Mouse (Mus musculus) C2C12 (cell line): ENCODE results near the gene Lrp3. TPM values are rescaled to one million over a fixed set of nuclear protein-coding genes. Genes with fewer than 3 reads are reported as not detected.

Experiments
- H3K27me3 ChIP-seq: one replicate; pipeline ENCODE4 v1.6.1; 2011; ENCODE audit not compliant: control insufficient read depth, insufficient read depth, insufficient read length
- H3K36me3 ChIP-seq: one replicate; pipeline ENCODE4 v1.6.1; 2011; ENCODE audit not compliant: control insufficient read depth, insufficient read depth
- H3K4me3 ChIP-seq: one replicate; pipeline ENCODE4 v1.5.1; 2011; ENCODE audit warnings: mild to moderate bottlenecking, control low read depth; ENCODE audit not compliant: poor library complexity, insufficient read depth, severe bottlenecking
- H3K79me2 ChIP-seq: one replicate; pipeline ENCODE4 v1.6.1; 2011; ENCODE audit not compliant: control insufficient read depth, insufficient read depth
- H3K79me3 ChIP-seq: one replicate; pipeline ENCODE4 v1.6.1; 2011; ENCODE audit warnings: low read depth, control low read depth
- H3ac ChIP-seq: one replicate; pipeline ENCODE3; 2011; ENCODE audit warnings: low read depth; ENCODE audit not compliant: control insufficient read depth, insufficient read length
- CEBPB ChIP-seq: IDR thresholded peaks from one replicate; pipeline ENCODE4 v1.6.1; 2011; ENCODE audit warnings: low read depth, mild to moderate bottlenecking, control low read depth, moderate library complexity
- CTCF ChIP-seq: IDR thresholded peaks from one replicate; pipeline ENCODE4 v1.5.1; 2011; ENCODE audit not compliant: control insufficient read depth, insufficient read depth, insufficient read length
- FOSL1 ChIP-seq: IDR thresholded peaks from one replicate; pipeline ENCODE4 v1.8.0; 2011; ENCODE audit warnings: mild to moderate bottlenecking, low read length; ENCODE audit not compliant: poor library complexity, insufficient read depth, severe bottlenecking
- MAX ChIP-seq: IDR thresholded peaks from one replicate; pipeline ENCODE4 v1.6.1; 2011; ENCODE audit warnings: mild to moderate bottlenecking, control low read depth
- MYOD1 ChIP-seq: IDR thresholded peaks from one replicate; pipeline ENCODE4 v1.6.1; 2011; ENCODE audit warnings: low read depth; ENCODE audit not compliant: control insufficient read depth, insufficient read length
- MYOG ChIP-seq: IDR thresholded peaks from one replicate; pipeline ENCODE4 v1.6.1; 2011; ENCODE audit not compliant: control insufficient read depth, insufficient read length; ENCODE audit errors: extremely low read depth
- USF1 ChIP-seq: IDR thresholded peaks from one replicate; pipeline ENCODE4 v1.6.1; 2011; ENCODE audit warnings: low read depth, mild to moderate bottlenecking, control low read depth, moderate library complexity
- polyA plus RNA-seq: library from polyadenylated mRNA; unstranded; fragments of >200 nt; fragmentation: generic; extraction: Trizol; gene quantifications from one replicate; pipeline ENCODE4 v1.2.1, GENCODE M21; 2012; ENCODE audit warnings: missing spikeins

Lrp3 gene
- polyA plus RNA-seq, 1 experiment, result 0.06 TPM

- no peak overlapping the region for H3ac ChIP-seq
- H3K79me3 ChIP-seq, result no peaks in the 10 kb centered on the region
- H3K4me3 ChIP-seq, result no peak overlapping the region
- no peaks in the 10 kb centered on the region for H3K79me2 ChIP-seq
- TF ChIP-seq CTCF (no peak), MAX (no peak), FOSL1 (no peak), USF1 (no peak), CEBPB (no peak), MYOD1 (no peak), MYOG (no peak)
- no peaks in the 10 kb centered on the region for H3K27me3 ChIP-seq
- H3K36me3 ChIP-seq, result no peaks in the 10 kb centered on the region
Measured at GRCm38 (mm10) chr7:35154449-35154848, 60.8 kb downstream of the Lrp3 start.

GRCm38 (mm10) chr7:35150860-35151259, 64.4 kb downstream of the Lrp3 start:
- H3K4me3 ChIP-seq, result no peak overlapping the region
- H3K36me3 ChIP-seq, result no peaks in the 10 kb centered on the region
- no peak for TF ChIP-seq FOSL1
- no peak for TF ChIP-seq MYOD1
- TF ChIP-seq MAX, result no peak
- no peak for TF ChIP-seq MYOG
- no peak for TF ChIP-seq USF1
- TF ChIP-seq CTCF, result no peak
- no peak for TF ChIP-seq CEBPB
- no peaks in the 10 kb centered on the region for H3K27me3 ChIP-seq
- H3K79me3 ChIP-seq, result no peaks in the 10 kb centered on the region
- H3ac ChIP-seq, result no peak overlapping the region
- H3K79me2 ChIP-seq, result no peaks in the 10 kb centered on the region

Other genes with a start within 250 kb of the Lrp3 start
- gene Cebpg, start 158.9 kb downstream of the Lrp3 start, polyA plus RNA-seq, result 10.9 TPM
- 22.9 TPM for gene Cebpa, start 96.2 kb downstream of the Lrp3 start, polyA plus RNA-seq
- gene Slc7a10, start 29.1 kb downstream of the Lrp3 start, polyA plus RNA-seq, result not detected
- 6.0 TPM for gene Gpatch1, start 102.9 kb upstream of the Lrp3 start, polyA plus RNA-seq
- gene Rhpn2, start 118.7 kb upstream of the Lrp3 start, polyA plus RNA-seq, result 2.2 TPM
- gene Faap24, start 181.3 kb upstream of the Lrp3 start, polyA plus RNA-seq, result 14.0 TPM
- 20.5 TPM for gene Cep89, start 181.5 kb upstream of the Lrp3 start, polyA plus RNA-seq
- gene Slc7a9, start 233.3 kb upstream of the Lrp3 start, polyA plus RNA-seq, result not detected